Mouse (Mus musculus): ENCODE results near the gene Sdhaf2.

GRCm38 (mm10) chr19:10456752-10457483, 69.0 kb downstream of the Sdhaf2 start, which contains the start of gene Lrrc10b:
- TF ChIP-seq CTCF (IDR thresholded peaks at IDR 0.05; ENCODE audit: low read depth) (peak; percentile 35), EP300 (IDR thresholded peaks at IDR 0.05; ENCODE audit: low read depth) (no peak)

Measured in heart, postnatal 0 days (tissue).